Mouse (Mus musculus): ENCODE results near the gene Vmn1r1.

The Vmn1r1 gene

DNA sequence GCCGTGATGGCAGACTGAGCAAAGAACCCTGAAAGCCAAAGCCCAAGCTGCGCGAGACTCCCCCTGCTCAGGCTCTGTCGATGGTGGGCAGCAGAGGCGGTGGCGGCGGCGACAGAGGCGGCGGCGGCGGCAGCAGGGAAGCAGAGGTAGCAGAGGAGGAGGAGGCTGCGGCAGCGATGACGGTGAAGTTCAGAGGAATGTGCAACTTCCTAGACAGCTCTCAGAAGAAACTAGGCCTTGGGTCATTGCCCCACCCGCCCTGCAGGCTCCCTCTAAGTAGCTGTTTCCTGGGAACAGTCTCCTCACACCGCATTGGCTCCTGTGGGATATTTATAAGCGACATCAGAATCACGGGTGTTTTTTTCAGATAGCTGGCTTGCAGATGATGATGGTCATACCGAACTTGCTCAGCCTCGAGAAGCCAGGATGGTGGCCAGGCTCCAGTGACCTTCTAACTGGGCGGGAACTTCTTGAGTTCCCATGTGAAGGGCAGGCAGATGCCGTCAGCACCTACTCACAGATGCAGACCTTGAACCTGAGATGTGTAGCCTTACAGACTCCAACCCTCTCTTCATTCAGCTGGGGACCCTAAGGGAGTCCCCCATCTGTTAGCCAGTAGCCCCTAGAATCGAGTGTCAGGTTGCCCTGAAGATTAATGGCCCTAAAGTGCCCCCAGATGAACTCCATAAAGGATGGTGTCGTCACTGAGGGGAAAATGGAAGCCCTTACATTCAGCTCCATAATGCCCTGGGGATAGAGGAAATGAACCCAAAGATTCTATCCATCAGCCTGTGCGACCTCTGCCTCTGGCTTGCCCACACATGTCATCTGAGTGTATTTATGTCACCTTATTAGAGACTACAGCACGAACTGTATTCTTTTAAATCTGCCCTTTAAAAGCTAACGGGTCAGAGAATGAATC, 26.8 kb downstream of the Vmn1r1 start:
- DNase-seq (ENCODE audit: low read depth), result no peak

DNA sequence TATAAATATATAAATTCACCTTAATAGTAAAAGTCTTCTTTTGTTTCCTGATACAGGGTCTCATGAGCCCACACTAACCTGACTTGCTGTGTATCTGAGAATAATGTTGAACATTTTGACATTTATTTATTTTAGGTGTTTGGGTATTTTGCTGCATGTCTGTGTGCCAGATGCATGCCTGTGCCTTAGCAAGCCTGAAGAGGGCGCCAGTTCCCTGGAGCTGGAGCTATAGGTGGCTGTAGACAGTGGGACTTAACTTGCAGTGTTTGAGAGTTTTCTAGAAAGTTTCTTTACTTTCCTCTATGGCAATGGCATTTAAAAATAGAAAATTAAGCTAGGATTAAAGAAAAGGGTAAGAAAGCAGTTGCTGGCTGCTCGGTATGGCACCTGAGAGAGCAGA, 33.5 kb downstream of the Vmn1r1 start:
- peak; percentile 67 for DNase-seq (ENCODE audit: low read depth)

DNA sequence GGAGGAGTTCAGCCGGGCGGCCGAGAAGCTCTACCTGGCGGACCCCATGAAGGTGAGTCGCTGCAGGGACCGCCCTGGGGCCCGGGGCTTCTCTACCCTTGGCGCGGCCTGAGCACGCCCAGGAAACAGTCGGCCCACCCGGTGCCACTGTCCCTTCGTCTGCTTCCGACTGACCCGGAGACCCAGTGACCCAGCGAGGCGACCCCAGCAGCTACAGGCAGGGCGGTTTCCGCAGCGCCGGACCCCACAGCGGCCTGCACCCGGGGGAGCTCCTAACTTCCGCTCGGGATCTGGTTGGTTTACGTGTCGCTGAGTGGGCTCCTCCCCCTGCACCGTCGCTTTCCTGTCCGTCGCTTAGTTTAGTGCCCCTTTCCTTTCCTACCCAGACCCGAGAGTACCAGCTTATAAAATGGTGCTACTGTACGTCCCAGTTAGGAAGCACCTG, 39.3 kb downstream of the Vmn1r1 start:
- DNase-seq (ENCODE audit: low read depth), result peak; percentile 88

DNA sequence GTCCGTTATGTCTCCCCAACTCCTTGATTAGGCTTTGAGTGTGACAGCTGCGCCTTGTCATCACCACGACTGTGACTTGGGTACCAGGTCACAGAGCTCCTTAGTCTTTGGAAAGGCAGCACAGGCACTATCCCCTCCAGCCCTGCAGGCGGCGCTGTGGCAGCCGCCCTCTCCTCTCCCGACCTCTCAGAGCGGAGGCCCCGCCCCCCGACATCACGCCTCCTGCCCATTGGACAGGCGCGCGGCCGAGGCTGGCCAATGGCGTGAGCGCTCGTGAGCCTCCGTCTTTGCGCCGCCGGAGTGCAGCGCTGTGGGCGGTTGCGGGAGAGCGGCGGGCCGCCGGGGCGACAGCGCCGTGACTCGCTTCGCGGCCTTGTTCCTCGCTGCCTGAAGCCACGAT, 39.8 kb downstream of the Vmn1r1 start, which contains the start of gene Srp9:
Srp9 (plus strand) TSS at position 232 of the 400 bp plus-strand sequence.
- peak; percentile 99 for DNase-seq (ENCODE audit: low read depth)

DNA sequence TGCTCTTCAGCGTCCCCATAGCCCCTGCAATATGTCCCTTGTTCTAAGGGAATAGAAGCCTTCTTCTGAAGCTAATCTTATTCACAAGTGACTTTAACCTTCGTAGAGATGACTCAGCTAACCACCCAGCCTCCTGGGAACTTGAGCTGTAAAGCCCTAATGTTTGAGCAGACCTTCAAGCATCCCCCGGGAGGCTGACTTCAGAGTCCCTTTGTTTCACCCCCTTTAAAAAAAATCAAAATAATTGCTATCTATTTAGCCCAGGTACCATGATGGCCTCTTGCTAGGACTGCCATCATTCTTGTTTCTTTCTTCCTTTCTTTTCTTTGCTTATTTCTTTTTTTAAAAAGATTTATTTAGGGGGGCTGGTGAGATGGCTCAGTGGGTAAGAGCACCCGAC, 41.9 kb downstream of the Vmn1r1 start:
- no peak for DNase-seq (ENCODE audit: low read depth)

DNA sequence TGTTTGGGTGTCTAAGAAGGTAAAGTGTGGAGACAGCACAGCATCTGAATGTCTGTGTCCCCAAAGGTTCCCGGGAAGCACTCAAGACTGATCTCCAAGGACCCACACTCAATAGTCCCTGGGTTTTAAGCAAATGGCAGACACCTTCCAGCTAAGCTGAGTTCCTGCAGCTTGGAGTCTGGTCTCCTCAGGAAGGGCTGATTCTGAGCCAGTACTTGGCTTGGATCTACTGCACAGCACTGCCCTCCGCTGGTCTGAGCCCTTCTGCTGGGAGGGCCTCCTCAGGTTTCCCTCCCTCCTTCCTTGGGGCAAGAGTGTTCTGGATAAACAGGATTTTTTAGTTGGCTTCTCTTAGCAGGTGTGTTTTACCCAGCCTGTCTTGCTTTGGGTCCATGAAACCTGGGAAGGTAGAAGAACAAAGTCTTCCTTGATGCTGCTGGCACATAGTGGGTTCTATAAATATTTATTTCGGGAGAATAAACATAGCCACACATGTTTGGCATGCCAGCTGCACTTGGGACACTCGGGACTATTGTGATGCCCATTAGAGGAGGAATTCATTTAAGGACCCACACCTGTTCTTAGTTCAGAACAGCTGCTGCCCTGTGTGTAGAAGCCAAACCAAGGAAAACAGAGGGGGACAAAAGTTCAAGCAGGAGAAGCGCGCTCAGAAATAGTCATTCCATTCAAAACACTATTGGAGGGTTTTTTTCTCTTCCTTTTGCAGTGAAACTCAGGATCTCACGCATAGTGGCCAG, 48.5 kb downstream of the Vmn1r1 start:
- no peak for DNase-seq (ENCODE audit: low read depth)

DNA sequence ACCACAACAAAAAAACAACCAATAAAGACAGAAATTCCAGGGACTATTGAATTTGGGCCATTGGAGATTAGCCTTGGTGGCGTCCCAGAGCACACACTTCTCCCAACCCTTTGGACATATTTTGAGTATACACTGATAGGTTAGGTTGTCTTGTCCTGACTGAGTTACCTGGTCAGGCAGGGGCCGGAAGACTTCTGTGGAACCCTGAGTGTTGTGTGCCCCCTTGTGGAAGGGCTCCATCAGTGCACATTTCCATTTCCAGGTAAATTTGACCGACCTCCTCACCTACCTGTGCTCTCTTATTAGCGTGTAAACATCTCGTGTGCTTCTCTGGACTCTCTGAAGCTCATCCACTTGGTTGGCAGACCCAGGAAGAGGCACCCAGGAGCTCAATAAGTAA, 49.1 kb downstream of the Vmn1r1 start:
- DNase-seq (ENCODE audit: low read depth), result peak; percentile 69

DNA sequence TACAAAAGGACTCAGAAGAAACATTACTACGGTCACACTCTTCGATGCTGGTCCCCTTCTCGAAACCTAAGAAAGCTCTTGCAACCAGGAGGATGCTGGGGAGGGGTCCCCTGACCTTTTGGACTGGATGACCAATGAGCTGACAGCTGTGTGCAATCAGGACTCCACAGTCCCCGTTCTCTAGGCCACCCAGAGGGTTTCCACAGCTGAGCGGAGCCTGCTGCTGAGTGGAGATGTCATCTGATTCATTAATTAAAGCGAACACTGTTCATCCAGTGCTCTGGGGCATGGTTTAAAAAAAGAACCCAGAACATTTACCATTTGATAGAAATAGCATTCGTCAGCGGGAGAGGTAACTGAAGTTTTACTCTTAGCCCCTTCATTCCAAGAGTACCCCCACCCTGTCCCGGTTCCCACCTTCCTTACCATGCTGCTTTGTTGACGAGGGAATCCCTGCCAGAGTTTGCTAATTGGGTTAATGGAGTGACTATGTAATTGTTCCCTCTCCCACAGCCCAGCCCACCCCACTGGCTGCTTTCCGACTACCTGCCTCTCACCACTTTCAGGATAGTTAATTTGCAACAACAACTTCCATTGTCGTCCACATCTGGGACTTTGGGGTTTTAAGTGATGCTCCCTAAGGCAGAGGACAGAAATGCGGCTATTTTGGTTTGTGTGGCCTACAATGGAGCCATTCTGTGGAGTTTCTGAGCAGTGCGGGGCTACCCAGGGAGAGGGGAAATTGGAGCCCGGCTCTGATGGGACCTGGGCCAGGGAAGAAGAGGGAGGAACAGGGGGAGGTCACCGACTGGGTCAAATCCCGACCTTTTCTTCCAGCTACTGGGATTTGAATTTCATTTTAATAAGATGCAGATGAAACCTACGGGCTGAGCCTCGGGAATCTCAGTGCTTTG, 50.4 kb downstream of the Vmn1r1 start:
- no peak for DNase-seq (ENCODE audit: low read depth)

DNA sequence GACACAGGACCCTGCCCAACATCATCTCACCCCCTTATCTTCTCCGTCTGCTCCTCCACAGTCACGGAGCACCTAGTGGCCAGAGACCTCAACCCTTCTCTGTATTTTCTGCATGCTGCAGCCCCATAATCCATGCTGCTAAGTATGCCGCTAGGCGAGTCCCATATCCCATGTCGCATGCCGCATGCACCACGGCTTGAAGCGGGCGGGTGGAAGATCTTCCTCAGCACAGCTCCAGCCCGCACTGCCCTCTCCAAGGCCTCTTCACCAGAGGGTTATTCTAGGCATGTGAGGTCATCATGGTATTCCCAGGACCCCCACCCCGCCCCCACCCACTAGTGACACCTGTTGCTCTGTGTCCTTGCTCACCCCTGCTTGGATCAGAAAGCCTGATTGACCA, 51.2 kb downstream of the Vmn1r1 start:
- DNase-seq (ENCODE audit: low read depth), result no peak

DNA sequence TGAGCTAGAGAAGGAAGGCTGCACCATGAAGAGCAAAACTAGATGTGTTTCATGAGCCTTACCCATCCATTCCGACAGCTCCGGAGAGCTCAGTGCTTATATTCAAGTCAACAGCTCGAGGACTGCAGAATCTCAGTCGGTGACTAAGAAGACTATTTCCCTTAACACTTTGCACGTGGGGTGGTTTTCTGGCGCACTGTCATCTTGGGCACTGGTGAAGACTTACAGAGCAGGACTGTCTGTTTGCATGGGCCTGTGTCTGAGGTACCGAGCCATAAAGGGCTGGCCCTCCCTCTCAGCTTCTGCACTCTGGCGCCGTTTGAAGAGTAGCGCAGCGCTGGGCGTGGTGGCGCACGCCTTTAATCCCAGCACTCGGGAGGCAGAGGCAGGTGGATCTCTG, 51.9 kb downstream of the Vmn1r1 start:
- DNase-seq (ENCODE audit: low read depth), result no peak

DNA sequence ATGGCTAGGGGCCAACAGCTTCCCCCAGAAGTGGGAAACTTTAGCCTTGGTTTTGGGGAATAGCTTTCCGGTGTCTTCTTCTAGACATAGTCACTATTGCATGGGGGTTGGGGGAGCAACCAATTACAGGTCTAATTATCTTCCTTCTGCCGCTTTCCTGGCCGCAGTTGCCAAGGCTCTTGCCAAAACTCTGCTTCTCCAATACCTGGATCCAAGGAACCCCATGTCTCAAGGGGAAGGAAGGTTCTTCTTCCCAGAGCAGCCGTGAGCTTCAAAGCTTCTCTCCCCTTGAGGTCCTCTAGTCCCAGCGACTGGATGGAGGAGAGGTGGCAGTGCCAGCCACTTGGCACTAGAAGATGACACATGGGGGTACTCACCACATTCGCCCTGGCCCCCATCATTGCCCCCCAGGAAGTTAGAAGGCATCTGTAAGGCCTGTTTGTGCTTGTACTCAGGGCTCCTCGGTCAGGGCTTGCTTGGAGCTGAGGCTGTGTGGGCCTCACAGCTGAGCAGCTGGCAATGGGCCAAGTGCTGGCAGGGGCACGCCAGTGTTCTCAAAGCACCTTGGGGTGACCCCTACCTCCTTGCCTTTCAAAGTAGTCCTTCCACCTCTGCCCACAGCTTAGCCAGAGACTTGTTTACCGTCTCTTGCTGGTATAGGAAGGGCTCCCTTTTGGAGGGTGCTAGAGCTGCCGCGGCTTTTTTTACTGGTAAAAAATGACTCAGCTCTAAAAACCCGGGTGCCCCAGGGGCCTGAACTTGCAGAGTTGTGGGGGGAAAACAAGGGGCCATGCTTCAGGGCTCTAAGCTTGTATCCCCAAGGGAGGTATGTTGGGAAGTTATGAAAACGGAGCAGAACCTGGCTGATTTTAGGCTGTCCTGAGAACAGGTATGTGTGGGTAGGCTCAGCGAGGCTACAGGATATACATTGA, 52.6 kb downstream of the Vmn1r1 start:
- no peak for DNase-seq (ENCODE audit: low read depth)

DNA sequence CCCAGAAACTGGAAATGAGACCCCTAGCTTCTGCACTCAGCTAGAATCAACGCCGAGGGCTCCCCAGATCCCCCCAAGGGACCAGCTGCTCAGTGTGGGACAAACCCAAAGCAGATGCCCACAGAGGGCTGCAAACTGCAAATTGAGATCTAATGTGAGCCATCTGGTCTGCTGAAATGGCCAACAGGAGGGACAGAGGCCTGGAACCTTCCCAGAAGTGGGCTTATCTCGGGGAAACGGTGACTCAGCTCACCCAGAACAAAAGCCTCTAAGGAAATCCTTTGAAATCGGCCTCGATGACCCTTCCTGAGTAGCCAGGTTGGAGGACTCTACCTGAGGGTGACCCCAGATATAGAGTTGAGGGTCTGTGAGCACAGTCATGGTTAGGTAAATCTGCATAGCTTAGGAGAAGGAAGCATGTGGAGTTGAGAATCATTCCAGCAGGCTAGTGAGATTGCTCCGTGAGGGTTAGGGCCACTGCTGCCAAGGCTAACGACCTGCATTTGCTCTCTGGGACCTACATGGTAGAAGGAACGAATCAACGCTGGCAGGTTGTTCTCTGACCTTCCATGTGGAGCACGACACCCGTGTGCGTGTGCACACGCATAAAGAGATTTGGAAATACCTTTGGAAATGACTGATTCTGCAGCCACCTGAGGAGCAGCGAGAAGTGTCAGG, 53.4 kb downstream of the Vmn1r1 start:
- DNase-seq (ENCODE audit: low read depth), result no peak

DNA sequence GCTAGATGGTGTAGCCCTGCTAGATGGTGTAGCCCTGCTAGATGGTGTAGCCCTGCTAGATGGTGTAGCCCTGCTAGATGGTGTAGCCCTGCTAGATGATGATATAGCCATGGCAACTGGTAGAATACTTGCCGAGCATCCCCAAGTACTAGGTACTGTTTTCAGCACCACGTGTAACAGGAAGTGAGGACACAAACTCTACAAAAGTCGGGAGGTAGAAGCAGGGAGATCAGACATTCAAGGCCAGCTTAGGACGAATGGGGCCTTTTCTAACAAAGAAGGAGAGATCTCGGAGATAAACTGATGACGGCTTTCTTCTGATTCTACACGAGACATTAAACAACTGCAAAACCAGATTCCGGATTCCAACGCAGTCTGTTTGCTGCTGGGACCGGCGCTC, 54.1 kb downstream of the Vmn1r1 start:
- no peak for DNase-seq (ENCODE audit: low read depth)

DNA sequence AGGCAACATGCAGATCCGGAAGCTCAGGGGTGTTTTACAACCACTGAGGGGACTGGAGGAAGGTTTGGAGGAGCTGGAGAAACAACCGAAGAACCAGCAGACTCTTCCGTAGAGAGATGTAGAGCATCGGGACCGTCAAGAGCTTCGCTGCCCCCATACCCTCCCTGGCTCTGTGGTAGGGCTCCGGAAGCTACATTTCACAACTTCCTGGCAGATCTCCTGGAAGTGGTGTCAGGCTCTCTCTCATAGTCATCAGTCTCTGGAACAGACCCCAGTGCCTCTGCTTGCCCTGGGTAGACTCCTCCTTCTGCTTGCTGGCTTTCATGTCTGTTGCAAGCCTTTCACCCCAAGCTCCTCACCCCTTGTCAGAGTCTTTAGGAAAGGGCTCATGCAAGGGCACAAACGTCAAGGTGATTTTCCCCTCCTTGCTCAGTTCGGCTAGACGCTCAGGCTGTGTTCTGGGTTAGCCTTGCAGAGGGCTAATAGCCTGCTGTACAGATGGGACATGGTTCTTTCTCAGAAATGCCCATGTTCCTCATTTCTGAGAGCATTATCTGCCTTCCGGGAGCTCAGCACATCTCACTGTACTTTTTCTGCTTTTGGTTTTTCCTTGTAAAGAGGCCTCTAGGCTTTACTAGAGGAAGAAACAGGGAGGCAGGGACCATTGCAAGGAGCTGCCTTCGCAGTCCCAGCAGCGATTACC, 55.7 kb downstream of the Vmn1r1 start:
- DNase-seq (ENCODE audit: low read depth), result peak; percentile 29

DNA sequence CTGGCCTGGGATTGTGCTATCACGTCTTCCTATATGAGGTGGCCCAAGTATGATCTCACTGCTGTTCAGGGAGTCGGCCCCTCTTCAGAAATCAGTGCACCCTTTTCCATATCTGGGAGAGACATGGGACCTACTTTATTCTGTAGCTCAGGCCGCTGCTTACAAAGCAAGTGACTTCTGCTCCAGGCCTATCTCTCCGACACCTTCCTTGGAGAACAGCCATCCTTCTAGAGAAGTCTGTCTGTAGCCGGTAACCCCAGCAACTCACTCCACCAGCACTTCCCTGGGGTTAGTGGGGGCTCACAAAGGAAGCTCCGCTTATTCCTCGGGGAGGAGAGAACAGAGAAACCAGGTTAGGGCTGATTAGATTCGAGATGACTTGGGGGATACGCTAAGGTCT, 57.0 kb downstream of the Vmn1r1 start:
- DNase-seq (ENCODE audit: low read depth), result no peak

DNA sequence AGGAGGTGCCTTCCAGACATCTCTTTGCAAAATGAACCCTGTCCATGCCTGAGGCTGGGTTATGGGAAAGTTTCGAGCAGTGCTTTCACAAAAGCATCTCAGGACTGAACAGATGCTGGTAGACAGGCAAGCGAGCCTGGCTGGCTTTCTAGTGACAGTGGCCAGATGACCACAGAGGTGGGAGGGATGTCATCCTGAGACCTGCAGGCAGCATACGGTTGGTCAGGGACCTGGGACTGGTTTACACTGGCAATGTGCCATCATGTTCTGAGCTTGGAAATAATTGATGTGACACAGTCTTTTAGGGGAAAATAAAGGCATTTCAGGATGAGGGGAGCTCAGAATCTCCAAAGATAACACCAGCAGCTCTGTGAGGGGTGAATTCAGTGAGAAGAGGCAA, 59.3 kb downstream of the Vmn1r1 start:
- DNase-seq (ENCODE audit: low read depth), result no peak
